Mouse (Mus musculus) heart, postnatal 0 days (tissue): ENCODE measurements around the gene Prkcb. TPM values are rescaled to one million over a fixed set of nuclear protein-coding genes. Genes with fewer than 3 reads are reported as not detected.

Experiments used
- ATAC-seq: fragments of 200-750 bp; cut with Nextera tagmentation; 2 replicates; pipeline ENCODE4 v1.8.0; 2017; ENCODE audit warnings: low read depth, moderate number of reproducible peaks, moderate library complexity; ENCODE audit not compliant: insufficient read depth
- DNase-seq: peaks from one replicate; pipeline ENCODE4 v3.0.0-alpha.2; 2016; ENCODE audit warnings: low spot score
- H3K27ac ChIP-seq: fragments of 300-500 bp; sonication (generic); 2 replicates; pipeline ENCODE4 v1.5.1; 2014; ENCODE audit warnings: low read depth, mild to moderate bottlenecking
- H3K27me3 ChIP-seq: fragments of 300-500 bp; sonication (generic); 2 replicates; pipeline ENCODE4 v1.6.1; 2014; ENCODE audit warnings: low read length, mixed read lengths; ENCODE audit not compliant: control insufficient read depth, insufficient read depth
- H3K36me3 ChIP-seq: fragments of 300-500 bp; sonication (generic); replicated peaks from 2 replicates; pipeline ENCODE4 v1.6.1; 2014; ENCODE audit warnings: low read length, mixed read lengths; ENCODE audit not compliant: control insufficient read depth, insufficient read depth
- H3K4me1 ChIP-seq: fragments of 300-500 bp; sonication (generic); 2 replicates; pipeline ENCODE4 v1.6.1; 2014; ENCODE audit warnings: antibody characterized with exemption; ENCODE audit not compliant: control insufficient read depth, insufficient read depth
- H3K4me2 ChIP-seq: fragments of 300-500 bp; sonication (generic); 2 replicates; pipeline ENCODE4 v1.6.1; 2014; ENCODE audit warnings: low read depth, mild to moderate bottlenecking, low read length, moderate library complexity
- H3K4me3 ChIP-seq: fragments of 300-500 bp; sonication (generic); 2 replicates; pipeline ENCODE4 v1.5.1; 2014; ENCODE audit warnings: low read depth, low read length
- H3K9ac ChIP-seq: fragments of 300-500 bp; sonication (generic); replicated peaks from 2 replicates; pipeline ENCODE4 v1.6.1; 2014; ENCODE audit warnings: low read depth, low read length, mixed read lengths
- H3K9me3 ChIP-seq: fragments of 300-500 bp; sonication (generic); replicated peaks from 2 replicates; pipeline ENCODE4 v1.6.1; 2016; ENCODE audit warnings: low read length; ENCODE audit not compliant: control insufficient read depth
- CTCF ChIP-seq: IDR thresholded peaks from 2 replicates; pipeline ENCODE4 v1.5.1; 2016; ENCODE audit warnings: antibody characterized with exemption, control low read depth, low read depth
- EP300 ChIP-seq: IDR thresholded peaks from 2 replicates; pipeline ENCODE4 v1.6.1; 2016; ENCODE audit warnings: antibody characterized with exemption, low read depth
- WGBS: fragments of 180-500 bp; shearing (Covaris S2); extraction: QIAGEN DNeasy Blood & Tissue Kit; methylation state at CpG from one replicate; pipeline ENCODE4 v1.1.7; 2014; 5-methylcytosine and 5-hydroxymethylcytosine counted together
- polyA plus RNA-seq: library from polyadenylated mRNA; unstranded; fragments of >200 nt; fragmentation: Nextera tagmentation; extraction: Ambion mirVana; gene quantifications from 2 replicates; pipeline ENCODE4 v1.2.1, GENCODE M21; 2015
- total RNA-seq: library from RNA; depleted of rRNA; stranded (reverse); fragments of >200 nt; gene quantifications from 2 replicates; pipeline ENCODE4 v1.2.3, GENCODE M21; 2014; ENCODE audit warnings: low replicate concordance

Prkcb gene
- total and polyA plus RNA-seq, 2 experiments from 2014 or later: 1.1 to 1.9 TPM

DNA sequence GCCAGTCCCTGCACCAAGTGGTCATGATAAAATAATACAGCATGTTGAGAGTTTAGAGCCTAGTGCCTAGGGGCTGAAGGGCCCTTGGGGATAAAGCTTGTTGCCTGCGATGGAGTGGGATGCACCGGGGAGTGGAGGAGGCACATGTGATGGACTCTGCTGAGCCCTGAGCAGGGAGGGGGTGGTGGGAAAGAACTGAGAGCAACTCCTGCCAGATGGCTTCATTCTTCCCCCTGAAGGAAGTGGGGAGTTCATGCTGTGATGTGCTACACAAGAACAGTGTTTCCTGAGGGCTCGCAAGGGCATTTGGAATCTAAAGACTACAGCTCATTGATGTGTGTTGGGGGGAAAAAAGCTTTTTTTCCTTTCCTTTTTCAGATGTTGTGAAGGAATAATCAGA, 49.5 kb downstream of the Prkcb start:
- no peak overlapping the region for H3K4me2 ChIP-seq
- ATAC-seq (no peak), DNase-seq (no peak)
- no peaks in the 10 kb centered on the region for H3K27me3 ChIP-seq
- no peak overlapping the region for H3K4me3 ChIP-seq
- no peaks in the 10 kb centered on the region for H3K4me1 ChIP-seq
- no peak for TF ChIP-seq EP300
- no peak for TF ChIP-seq CTCF
- no peak overlapping the region for H3K9ac ChIP-seq
- H3K9me3 ChIP-seq: no peaks in the 10 kb centered on the region
- H3K36me3 ChIP-seq: no peaks in the 10 kb centered on the region
- no peak overlapping the region for H3K27ac ChIP-seq
- WGBS: 44% methylated on average over 3 of the region's 3 CpGs

- Histone ChIP-seq H3K27ac (no peak overlapping the region), H3K36me3 (no peaks in the 10 kb centered on the region), H3K9me3 (no peaks in the 10 kb centered on the region), H3K27me3 (no peaks in the 10 kb centered on the region), H3K4me1 (no peaks in the 10 kb centered on the region), H3K4me3 (no peak overlapping the region), H3K9ac (no peak overlapping the region), H3K4me2 (no peak overlapping the region)
- 81% methylated on average over 2 of the region's 2 CpGs for WGBS
- no peak for ATAC-seq
- DNase-seq: no peak
- TF ChIP-seq EP300 (no peak), CTCF (no peak)
These were observed 50.9 kb downstream of the Prkcb start for GRCm38 (mm10) chr7:122339476-122339875.

GRCm38 (mm10) chr7:122341813-122342212, 53.3 kb downstream of the Prkcb start:
- no peaks in the 10 kb centered on the region for H3K27me3 ChIP-seq
- no peak for TF ChIP-seq CTCF
- TF ChIP-seq EP300: no peak
- H3K27ac ChIP-seq: no peak overlapping the region
- no peaks in the 10 kb centered on the region for H3K36me3 ChIP-seq
- DNase-seq (no peak), ATAC-seq (no peak)
- H3K4me3 ChIP-seq: no peak overlapping the region
- no peaks in the 10 kb centered on the region for H3K4me1 ChIP-seq
- no peak overlapping the region for H3K4me2 ChIP-seq
- WGBS: 39% methylated on average over 3 of the region's 3 CpGs
- no peak overlapping the region for H3K9ac ChIP-seq
- H3K9me3 ChIP-seq: no peaks in the 10 kb centered on the region

DNA sequence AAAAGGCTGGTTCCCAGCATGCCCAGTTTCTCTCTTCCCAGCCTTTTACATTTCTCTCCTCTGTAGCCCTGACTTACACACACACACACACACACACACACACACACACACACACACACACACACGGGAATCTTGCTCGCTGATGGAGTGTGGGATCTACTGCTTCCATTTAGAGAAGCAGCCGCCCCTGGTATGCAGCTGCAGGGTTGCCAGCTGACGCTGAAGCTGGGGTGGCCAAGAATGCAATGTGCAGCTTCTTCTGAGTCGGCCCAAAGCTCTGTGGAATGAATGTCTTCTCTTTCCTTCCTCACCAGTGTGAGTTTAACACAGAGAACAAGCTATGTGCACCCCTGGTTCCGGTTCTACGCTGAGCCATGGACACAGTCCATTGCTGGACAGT, 56.1 kb downstream of the Prkcb start:
- DNase-seq: no peak
- ATAC-seq: no peak

DNA sequence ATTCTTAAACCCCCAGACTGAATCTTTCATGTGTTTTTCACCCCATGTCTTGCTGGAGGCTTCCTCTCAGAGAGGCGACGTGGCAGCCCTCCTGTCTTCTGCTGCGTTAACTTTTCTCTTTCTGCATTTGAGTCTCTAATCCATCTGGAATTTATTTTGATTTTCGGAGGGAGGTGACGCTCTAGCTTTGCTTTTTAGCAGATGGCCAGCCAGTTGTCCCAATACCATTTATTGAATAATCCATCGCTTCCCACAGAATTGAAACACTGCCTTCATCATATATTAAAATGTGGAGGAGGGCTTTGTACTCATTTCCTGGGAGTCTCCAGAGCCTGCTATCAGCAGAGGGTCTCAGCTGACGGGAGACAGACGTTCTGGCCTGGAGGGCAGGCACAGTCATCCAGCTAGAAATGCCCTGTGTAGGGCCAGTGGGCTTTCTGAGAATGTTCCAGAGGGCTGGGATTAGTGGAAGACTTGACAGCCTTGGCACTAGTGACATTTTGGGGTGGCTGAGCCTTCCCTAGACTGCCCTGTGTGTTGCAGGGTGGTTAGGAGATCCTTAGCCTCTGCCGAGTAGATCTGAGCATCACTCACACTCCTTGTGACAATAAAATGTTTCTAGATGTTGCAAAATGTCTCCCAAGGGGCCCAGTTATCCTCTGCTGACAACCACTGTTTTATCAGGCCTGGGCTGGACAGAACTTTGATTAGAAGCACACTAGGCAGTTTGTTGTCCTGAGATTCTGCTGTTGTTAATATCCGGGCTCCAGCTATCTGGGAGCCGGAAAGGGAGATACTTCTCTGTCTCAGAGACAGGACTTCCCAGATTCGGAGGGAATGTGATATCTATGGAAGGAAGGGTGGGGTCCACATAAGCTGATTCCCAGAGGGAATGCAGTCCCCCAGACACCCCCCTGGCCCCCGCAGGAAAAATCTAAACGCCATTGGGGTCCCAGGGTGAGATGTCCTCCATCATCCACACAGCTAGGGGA, 58.0 kb downstream of the Prkcb start:
- Histone ChIP-seq H3K9ac (no peak overlapping the region), H3K9me3 (no peaks in the 10 kb centered on the region), H3K27me3 (no peaks in the 10 kb centered on the region), H3K4me3 (no peak overlapping the region), H3K4me2 (no peak overlapping the region), H3K4me1 (no peaks in the 10 kb centered on the region; the same call in 1 of the 2 replicates), H3K27ac (no peak overlapping the region), H3K36me3 (no peaks in the 10 kb centered on the region)
- 48% methylated on average over 14 of the region's 14 CpGs for WGBS
- ATAC-seq (no peak), DNase-seq (no peak)
- TF ChIP-seq EP300 (no peak), CTCF (no peak)

More for the DNA sequence above, 56.1 kb downstream of the Prkcb start:
- TF ChIP-seq CTCF (no peak), EP300 (no peak)
- no peaks in the 10 kb centered on the region for H3K36me3 ChIP-seq
- no peak overlapping the region for H3K4me3 ChIP-seq
- 54% methylated on average over 7 of the region's 7 CpGs for WGBS
- H3K27ac ChIP-seq: no peak overlapping the region
- H3K9me3 ChIP-seq: no peaks in the 10 kb centered on the region
- H3K27me3 ChIP-seq: no peaks in the 10 kb centered on the region
- H3K4me1 ChIP-seq: no peaks in the 10 kb centered on the region; the same call in 1 of the 2 replicates
- H3K4me2 ChIP-seq: no peak overlapping the region
- H3K9ac ChIP-seq: no peak overlapping the region
